Mouse (Mus musculus): ENCODE data around the gene Lrig2. TPM values are rescaled to one million over a fixed set of nuclear protein-coding genes. Genes with fewer than 3 reads are reported as not detected.

Gene Lrig2
- polyA plus RNA-seq, 1 experiment, result 4.8 TPM

- H3K36me3 ChIP-seq (ENCODE audit: control insufficient read depth, insufficient read depth), result no peaks in the 10 kb centered on the region
- no peak for TF ChIP-seq TCF3 (IDR thresholded peaks at IDR 0.05; ENCODE audit: insufficient read length, low read depth)
- TF ChIP-seq POLR2AphosphoS2 (IDR thresholded peaks at IDR 0.05; ENCODE audit: insufficient read length, low read depth), result no peak
- TF ChIP-seq SRF (IDR thresholded peaks at IDR 0.05; ENCODE audit: control insufficient read depth, insufficient read length, low read depth), result no peak
- TF ChIP-seq TCF12 (IDR thresholded peaks at IDR 0.05; ENCODE audit: insufficient read depth, poor library complexity, severe bottlenecking), result no peak
- TF ChIP-seq MYOG (IDR thresholded peaks at IDR 0.05; ENCODE audit: control insufficient read depth in 1 of 3, insufficient read depth in 1 of 3, insufficient read length in 2 of 3, low read depth in 2 of 3), result no peak
- TF ChIP-seq MAX (IDR thresholded peaks at IDR 0.05; ENCODE audit: low read depth), result no peak
- no peak for TF ChIP-seq CEBPB (IDR thresholded peaks at IDR 0.05; ENCODE audit: insufficient read depth, poor library complexity, severe bottlenecking)
- TF ChIP-seq REST (IDR thresholded peaks at IDR 0.05; ENCODE audit: insufficient read depth, insufficient read length), result no peak
- no peak for TF ChIP-seq MYOD1 (IDR thresholded peaks at IDR 0.05; ENCODE audit: control insufficient read depth in 1 of 3, insufficient read length in 2 of 3, low read depth in 2 of 3)
- no peak for TF ChIP-seq E2F4 (IDR thresholded peaks at IDR 0.05; ENCODE audit: insufficient read depth)
- no peak overlapping the region for H3K4me2 ChIP-seq (ENCODE audit: low read depth)
- no peak overlapping the region for H3ac ChIP-seq (ENCODE audit: control insufficient read depth, insufficient read length)
- no peaks in the 10 kb centered on the region for H3K27me3 ChIP-seq (ENCODE audit: control insufficient read depth, insufficient read depth, insufficient read length)
- no peaks in the 10 kb centered on the region for H3K79me2 ChIP-seq (ENCODE audit: control insufficient read depth, insufficient read depth)
- no peak overlapping the region for H3K4me3 ChIP-seq
These were observed 13.3 kb upstream of the Lrig2 start for GRCm38 (mm10) chr3:104525029-104525428.

GRCm38 (mm10) chr3:104523333-104523871, 11.7 kb upstream of the Lrig2 start:
- H3K79me2 ChIP-seq (ENCODE audit: control insufficient read depth, insufficient read depth), result no peaks in the 10 kb centered on the region
- H3ac ChIP-seq (ENCODE audit: control insufficient read depth, insufficient read length), result no peak overlapping the region
- no peaks in the 10 kb centered on the region for H3K27me3 ChIP-seq (ENCODE audit: control insufficient read depth, insufficient read depth, insufficient read length)
- TF ChIP-seq CEBPB (IDR thresholded peaks at IDR 0.05; ENCODE audit: insufficient read depth, poor library complexity, severe bottlenecking) (no peak), REST (IDR thresholded peaks at IDR 0.05; ENCODE audit: insufficient read depth, insufficient read length) (no peak), MYOG (IDR thresholded peaks at IDR 0.05; ENCODE audit: control insufficient read depth in 1 of 3, insufficient read depth in 1 of 3, insufficient read length in 2 of 3, low read depth in 2 of 3) (no peak), E2F4 (IDR thresholded peaks at IDR 0.05; ENCODE audit: insufficient read depth) (no peak), TCF12 (IDR thresholded peaks at IDR 0.05; ENCODE audit: insufficient read depth, poor library complexity, severe bottlenecking) (no peak), SRF (IDR thresholded peaks at IDR 0.05; ENCODE audit: control insufficient read depth, insufficient read length, low read depth) (no peak), POLR2AphosphoS2 (IDR thresholded peaks at IDR 0.05; ENCODE audit: insufficient read length, low read depth) (no peak), MYOD1 (IDR thresholded peaks at IDR 0.05; ENCODE audit: control insufficient read depth in 1 of 3, insufficient read length in 2 of 3, low read depth in 2 of 3) (no peak), TCF3 (IDR thresholded peaks at IDR 0.05; ENCODE audit: insufficient read length, low read depth) (no peak), MAX (IDR thresholded peaks at IDR 0.05; ENCODE audit: low read depth) (no peak), POLR2A (IDR thresholded peaks at IDR 0.05; ENCODE audit: insufficient read length, low read depth) (no peak), USF1 (IDR thresholded peaks at IDR 0.05; ENCODE audit: low read depth) (no peak)
- H3K4me3 ChIP-seq, result no peak overlapping the region
- H3K4me2 ChIP-seq (ENCODE audit: low read depth), result no peak overlapping the region
- no peaks in the 10 kb centered on the region for H3K36me3 ChIP-seq (ENCODE audit: control insufficient read depth, insufficient read depth)

- no peak overlapping the region for H3K4me2 ChIP-seq (ENCODE audit: low read depth)
- no peaks in the 10 kb centered on the region for H3K36me3 ChIP-seq (ENCODE audit: control insufficient read depth, insufficient read depth)
- H3K4me3 ChIP-seq, result no peak overlapping the region
- no peaks in the 10 kb centered on the region for H3K27me3 ChIP-seq (ENCODE audit: control insufficient read depth, insufficient read depth, insufficient read length)
- no peak for TF ChIP-seq REST (IDR thresholded peaks at IDR 0.05; ENCODE audit: insufficient read depth, insufficient read length)
- no peak for TF ChIP-seq USF1 (IDR thresholded peaks at IDR 0.05; ENCODE audit: low read depth)
- TF ChIP-seq TCF3 (IDR thresholded peaks at IDR 0.05; ENCODE audit: insufficient read length, low read depth), result no peak
- TF ChIP-seq TCF12 (IDR thresholded peaks at IDR 0.05; ENCODE audit: insufficient read depth, poor library complexity, severe bottlenecking), result no peak
- no peak for TF ChIP-seq MAX (IDR thresholded peaks at IDR 0.05; ENCODE audit: low read depth)
- no peak for TF ChIP-seq SRF (IDR thresholded peaks at IDR 0.05; ENCODE audit: control insufficient read depth, insufficient read length, low read depth)
- no peak for TF ChIP-seq MYOG (IDR thresholded peaks at IDR 0.05; ENCODE audit: control insufficient read depth in 1 of 3, insufficient read depth in 1 of 3, insufficient read length in 2 of 3, low read depth in 2 of 3)
- no peak for TF ChIP-seq POLR2A (IDR thresholded peaks at IDR 0.05; ENCODE audit: insufficient read length, low read depth)
- TF ChIP-seq MYOD1 (IDR thresholded peaks at IDR 0.05; ENCODE audit: control insufficient read depth in 1 of 3, insufficient read length in 2 of 3, low read depth in 2 of 3), result no peak
- no peak for TF ChIP-seq E2F4 (IDR thresholded peaks at IDR 0.05; ENCODE audit: insufficient read depth)
- TF ChIP-seq CEBPB (IDR thresholded peaks at IDR 0.05; ENCODE audit: insufficient read depth, poor library complexity, severe bottlenecking), result no peak
- TF ChIP-seq POLR2AphosphoS2 (IDR thresholded peaks at IDR 0.05; ENCODE audit: insufficient read length, low read depth), result no peak
- no peaks in the 10 kb centered on the region for H3K79me2 ChIP-seq (ENCODE audit: control insufficient read depth, insufficient read depth)
- no peak overlapping the region for H3ac ChIP-seq (ENCODE audit: control insufficient read depth, insufficient read length)
These were observed 9.7 kb upstream of the Lrig2 start for GRCm38 (mm10) chr3:104521341-104521924.

- no peak overlapping the region for H3K4me3 ChIP-seq
- no peaks in the 10 kb centered on the region for H3K79me2 ChIP-seq (ENCODE audit: control insufficient read depth, insufficient read depth)
- H3K27me3 ChIP-seq (ENCODE audit: control insufficient read depth, insufficient read depth, insufficient read length), result no peaks in the 10 kb centered on the region
- no peak overlapping the region for H3K4me2 ChIP-seq (ENCODE audit: low read depth)
- TF ChIP-seq POLR2A (IDR thresholded peaks at IDR 0.05; ENCODE audit: insufficient read length, low read depth) (no peak), TCF3 (IDR thresholded peaks at IDR 0.05; ENCODE audit: insufficient read length, low read depth) (no peak), E2F4 (IDR thresholded peaks at IDR 0.05; ENCODE audit: insufficient read depth) (no peak), CEBPB (IDR thresholded peaks at IDR 0.05; ENCODE audit: insufficient read depth, poor library complexity, severe bottlenecking) (no peak), SRF (IDR thresholded peaks at IDR 0.05; ENCODE audit: control insufficient read depth, insufficient read length, low read depth) (no peak), MAX (IDR thresholded peaks at IDR 0.05; ENCODE audit: low read depth) (no peak), MYOG (IDR thresholded peaks at IDR 0.05; ENCODE audit: control insufficient read depth in 1 of 3, insufficient read depth in 1 of 3, insufficient read length in 2 of 3, low read depth in 2 of 3) (no peak), REST (IDR thresholded peaks at IDR 0.05; ENCODE audit: insufficient read depth, insufficient read length) (no peak)
- no peak overlapping the region for H3ac ChIP-seq (ENCODE audit: control insufficient read depth, insufficient read length)
- H3K36me3 ChIP-seq (ENCODE audit: control insufficient read depth, insufficient read depth), result no peaks in the 10 kb centered on the region
These were observed 8.8 kb upstream of the Lrig2 start for GRCm38 (mm10) chr3:104520471-104520870.

Measured in myocyte (in vitro differentiated cells).